Mouse (Mus musculus) spleen, adult 12 weeks (tissue): ENCODE data around the gene Cc2d2a.

ENCODE experiments used
- DNase-seq: peaks from one replicate; pipeline ENCODE4 v3.0.0; 2022; ENCODE audit warnings: low spot score

Cc2d2a gene

DNA sequence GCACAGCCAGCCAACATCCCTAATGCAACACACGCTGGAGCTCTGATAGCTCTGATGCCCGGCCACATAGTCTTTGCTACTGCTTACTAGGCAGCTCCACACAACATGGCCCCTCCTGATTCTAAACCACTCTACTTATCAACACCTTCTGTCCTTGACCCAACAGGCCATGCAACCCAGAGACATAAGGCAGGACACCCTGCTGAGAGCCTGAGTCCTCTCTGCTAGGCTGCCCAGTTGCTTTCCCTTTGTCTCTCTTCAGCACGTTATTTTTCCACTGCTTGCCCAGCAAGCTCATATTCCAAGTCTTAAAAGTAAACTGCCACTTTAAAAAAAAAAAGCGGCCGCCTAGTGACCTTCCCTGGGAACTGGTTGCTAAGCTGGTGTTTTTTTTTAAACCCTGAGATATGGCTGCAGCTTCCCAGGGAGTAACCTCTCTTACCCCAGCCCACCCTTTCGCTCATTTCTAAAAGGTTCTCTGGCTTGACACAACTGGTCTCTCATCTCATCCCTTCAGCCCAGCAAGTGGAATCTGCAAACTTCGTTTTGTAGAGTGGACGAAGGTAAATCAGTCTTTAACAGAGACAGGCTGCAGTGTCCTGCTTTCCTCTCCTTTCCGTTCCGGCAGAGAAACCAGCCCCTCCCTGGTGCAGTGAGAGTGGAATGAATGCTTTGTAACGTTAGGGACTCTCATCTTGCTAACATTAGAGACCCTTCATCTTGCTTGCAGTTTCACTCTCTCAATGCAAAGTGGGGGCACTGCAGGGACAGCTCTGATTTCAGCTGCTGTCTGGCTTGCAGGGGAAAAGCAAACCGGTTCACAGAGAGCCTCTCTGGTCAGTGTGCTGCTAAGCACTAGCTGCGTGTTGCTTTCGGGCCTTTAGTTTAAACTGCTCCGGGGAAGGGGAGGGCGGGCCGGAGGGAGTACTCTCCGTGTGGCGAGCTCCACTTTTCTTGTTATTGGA, at the start of gene Cc2d2a:
Gene Cc2d2a (plus strand): TSS at position 350 of the 965 bp plus-strand sequence.
- DNase-seq: no peak

DNA sequence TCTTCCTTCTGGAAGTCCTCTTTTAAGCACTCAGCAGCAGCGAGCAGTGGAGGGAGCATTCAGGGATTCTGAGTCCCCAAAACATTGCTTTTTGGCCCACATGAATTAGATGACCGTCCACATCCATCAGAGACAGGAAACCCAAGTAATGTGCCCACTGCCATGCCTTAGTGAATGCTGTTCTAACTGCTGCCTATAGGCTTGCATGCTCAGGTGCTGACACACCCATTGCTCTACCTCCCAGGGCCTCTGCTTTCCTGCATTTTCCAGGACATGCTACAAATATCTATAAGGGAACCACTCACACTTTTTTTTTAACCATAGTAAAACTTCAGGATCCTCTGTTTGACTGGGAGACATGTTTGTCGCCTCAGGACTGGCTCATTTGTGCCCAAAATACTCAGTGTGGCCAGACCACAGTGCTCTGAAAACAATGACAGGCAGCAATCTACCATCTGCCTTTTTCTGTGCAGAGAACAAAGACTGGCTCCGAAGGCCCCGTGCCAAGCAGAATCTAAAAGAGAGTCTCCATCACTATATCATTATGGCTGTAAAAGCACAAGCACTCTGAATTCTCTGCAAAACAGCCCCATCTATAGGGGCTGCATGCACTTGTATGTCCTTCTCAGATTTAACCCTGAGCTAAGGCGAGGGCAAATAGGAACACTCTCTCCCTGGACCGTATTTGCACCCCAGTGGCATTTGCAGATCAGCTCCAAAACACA, 40.4 kb upstream of the Cc2d2a start:
- no peak for DNase-seq

DNA sequence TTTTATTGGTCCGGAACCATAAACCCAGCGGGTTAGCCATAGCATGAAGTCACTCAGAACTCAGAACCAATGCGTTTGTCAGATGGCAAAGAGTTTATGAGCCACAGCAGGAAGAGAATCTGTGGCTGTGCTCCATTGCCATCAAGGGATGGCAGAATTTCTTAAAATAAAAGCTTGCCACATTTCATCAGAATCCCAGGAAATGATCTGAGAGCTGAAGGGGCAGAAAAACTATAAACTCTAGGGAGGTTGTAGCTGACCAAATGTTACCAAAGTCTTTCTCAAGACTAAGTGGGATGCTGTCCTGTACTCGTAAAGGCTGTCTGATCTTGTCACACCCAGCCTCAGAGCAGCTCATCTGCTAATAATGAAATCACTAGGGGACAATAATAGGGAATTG, 36.7 kb upstream of the Cc2d2a start:
- DNase-seq: no peak

DNA sequence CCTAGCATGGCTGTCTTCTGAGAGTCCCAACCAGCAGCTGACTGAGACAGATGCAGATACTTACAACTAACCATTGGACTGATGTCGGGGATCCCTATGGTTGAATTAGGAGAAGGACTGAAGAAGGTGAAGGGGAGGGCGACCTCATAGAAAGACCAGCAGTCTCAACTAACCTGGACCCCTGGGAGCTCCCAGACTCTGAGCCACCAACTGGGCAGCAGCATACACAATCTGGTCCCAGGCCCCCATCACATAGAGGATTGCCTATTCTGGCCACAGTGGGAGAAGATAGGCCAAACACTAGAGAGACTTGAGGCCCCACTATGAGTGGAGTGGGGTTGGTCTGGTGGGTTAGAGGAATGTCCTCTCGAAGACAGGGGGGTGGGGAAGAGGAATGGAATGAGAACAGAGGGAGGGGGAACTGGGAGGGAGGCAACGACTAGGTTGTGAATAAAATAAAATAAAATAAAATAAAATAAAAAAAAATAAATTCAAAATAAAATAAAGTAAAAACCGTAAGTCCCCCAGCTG, 28.0 kb upstream of the Cc2d2a start:
- DNase-seq: no peak

DNA sequence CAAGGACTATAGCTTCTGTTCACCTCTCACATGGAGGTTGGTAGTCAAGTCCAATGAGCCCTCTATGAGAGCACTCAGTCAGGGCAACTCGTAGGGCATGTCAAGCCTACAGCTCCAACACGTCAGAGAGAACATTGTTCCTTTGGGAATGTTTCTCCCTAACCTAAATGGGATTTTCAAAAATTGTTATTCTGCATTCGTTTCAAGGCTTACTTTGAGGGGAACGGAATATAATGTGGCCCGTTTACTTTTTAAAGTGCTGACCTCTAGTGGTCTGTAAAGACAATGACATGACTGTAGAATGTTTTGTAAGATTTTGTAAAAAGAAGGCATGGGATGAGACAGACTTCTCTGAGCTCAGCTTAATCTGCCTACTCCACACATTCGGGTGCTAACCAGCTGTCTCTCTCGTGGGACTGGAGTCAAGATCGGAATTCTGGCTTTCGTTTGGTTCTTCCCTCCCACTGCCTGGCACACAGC, 27.5 kb upstream of the Cc2d2a start:
- no peak for DNase-seq

DNA sequence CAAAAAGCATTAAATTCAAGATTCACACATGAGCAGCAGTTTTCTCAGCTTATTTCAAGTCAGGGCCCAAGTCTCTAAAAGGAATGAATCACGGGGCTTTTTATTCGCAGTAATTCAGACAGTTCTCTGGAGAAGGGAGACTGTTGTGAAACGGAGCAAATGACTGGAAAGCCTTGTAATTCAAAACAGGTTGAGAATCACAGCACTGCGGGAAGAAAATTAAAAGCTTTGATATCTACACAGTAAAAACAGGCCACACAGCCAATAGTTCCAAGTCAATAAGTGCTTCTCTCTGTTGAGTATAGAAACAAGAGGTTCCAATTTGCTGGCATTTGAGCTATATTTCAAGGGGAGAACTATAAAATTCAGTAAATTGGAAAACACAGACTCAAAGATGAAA, 17.1 kb upstream of the Cc2d2a start:
- no peak for DNase-seq

DNA sequence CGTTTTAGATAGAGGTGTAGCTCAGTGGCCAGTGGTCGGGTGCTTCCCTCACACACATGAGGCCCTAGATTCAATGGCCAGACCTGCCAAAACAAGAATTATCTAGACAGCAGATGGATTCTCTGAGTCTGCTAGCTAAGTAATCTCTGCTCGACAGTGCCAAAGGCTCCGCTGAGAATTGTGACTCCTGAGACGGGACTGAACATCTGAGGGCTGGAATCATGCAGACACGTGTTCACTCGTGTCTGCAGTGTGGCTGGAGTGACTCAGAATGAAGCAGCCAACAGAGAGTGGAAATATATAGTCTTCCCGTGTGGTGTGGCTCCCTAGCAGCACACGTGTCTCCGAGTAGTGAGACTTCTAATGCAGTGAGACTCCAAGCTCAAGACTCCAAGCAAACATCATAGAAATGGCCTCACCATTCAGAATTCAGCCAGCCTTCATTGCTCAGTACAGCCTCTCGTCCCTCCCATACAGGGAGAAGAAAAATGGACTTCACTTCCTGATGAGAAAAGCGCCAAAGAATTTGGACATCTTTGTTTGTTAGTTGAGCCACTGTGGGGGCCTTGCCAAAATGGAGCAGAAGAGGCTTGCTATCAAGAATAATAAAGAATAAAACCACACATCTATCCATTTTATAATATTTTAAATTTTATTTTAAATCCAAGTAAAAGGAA, 14.9 kb upstream of the Cc2d2a start:
- DNase-seq: no peak

DNA sequence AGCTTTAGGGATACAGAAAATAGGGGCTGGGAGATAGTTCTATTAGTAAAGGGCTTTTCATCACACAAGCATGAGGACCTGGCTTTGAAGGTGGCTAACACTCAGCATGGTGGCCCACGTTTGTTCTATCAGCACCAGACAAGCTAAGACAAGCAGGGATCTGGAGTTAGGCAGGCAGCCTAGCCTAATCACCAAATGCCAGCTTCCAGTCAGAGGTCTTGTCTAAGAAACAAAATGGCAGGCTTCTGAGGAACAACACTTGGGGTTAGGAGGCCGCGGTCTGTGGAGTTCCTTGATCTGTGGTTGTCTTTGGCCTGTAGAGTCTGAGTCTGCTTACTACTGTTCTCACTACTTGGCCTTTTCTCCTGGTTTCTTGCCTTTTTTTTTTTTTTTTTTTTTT, 648 bp upstream of the Cc2d2a start:
- no peak for DNase-seq

DNA sequence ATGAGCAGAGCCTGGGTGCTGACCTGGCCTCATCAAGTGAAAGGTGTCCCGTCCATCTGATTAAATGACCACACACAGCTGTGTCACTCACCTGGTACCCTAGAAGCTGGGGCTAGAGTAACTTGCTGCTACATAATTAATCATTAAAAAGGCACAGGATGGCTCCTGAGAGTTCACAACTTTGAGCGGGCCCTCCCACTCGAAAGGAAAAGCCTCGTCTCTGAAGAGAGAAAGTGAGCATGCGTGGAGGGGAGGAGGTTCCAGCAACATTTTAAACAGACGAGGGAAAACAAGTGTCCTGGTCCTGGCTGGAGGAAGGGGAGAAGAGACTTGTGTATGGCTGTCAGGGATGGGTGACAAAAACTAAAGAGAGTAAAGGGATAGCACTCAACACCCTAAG, 1.4 kb downstream of the Cc2d2a start:
- no peak for DNase-seq

DNA sequence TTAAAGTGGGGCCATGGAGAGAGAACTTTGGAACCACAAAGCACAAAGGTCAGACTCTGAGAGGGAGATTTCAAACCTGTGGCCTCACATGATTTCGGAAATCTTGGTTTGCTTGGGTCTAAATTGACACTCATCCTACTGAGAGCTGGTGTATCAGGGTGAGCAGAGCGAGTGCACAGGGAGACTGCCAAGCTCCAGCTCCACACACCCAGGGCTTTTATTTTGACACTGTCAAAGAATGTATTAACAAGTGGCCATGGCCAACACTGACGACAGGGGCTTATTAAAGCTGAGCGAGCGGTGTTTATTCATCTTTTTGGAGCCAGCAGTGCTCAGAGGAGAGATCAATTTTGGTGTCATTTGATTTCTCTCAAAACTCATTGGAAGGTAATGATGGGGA, 3.0 kb downstream of the Cc2d2a start:
- DNase-seq: no peak

DNA sequence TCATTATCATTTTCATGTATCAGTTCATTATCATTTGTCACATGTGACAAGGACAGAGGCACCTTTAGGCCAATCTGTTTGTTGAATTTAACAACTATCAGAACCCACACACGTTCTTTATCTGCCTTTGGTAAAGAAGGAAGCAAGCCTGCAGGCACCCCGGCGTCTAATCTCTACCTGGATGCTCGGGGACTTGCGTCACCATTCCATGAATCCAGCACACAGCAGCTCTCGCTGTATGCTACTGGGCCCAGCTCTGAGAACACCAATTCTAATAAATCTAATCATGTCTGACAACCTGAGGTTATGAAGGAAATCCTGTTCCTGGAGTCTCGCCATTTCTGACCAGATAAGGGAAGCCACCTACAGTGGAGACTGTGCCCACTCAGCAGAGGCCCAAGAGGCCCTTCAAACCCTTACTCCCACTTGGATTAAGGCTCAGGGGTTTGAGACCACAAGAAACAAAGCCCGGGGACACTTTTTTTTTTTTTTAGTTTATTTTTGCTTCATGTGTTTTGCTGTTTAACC, 7.0 kb downstream of the Cc2d2a start:
- no peak for DNase-seq

DNA sequence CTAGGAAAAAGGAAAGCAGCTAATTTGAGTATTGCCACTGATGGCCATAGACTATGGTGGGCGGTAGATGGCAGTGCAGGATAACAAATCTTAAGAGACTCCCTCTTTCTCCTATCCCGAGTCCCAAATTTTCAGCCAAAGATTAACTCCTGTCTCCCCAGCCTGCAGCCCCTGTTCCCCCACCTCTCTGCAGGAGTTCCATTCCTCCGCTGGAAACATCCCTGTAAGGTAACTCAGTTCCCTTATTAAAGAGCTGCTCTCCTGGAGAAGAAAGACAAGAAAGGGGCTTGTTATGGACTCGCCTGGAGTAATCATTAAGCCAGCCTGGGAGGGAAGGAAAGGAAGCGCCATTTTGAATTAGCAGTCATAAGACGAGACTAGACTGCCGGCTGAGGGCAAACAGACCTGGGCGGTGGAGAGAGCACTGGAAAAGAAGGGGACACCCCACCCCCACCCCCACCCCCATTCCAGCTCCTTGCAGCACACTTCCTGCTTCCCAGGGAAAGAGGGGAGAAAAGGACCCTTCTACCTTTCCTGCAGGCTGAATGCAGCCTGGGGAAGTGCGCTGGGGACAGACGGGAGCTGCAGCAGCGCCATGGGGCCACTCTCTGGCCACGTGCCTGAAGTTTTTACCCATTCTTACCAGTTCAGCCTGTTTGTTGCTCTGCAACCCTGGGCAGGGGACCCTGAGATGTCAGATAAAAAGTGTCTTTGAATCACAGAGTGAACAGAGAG, 10.2 kb downstream of the Cc2d2a start:
- no peak for DNase-seq

DNA sequence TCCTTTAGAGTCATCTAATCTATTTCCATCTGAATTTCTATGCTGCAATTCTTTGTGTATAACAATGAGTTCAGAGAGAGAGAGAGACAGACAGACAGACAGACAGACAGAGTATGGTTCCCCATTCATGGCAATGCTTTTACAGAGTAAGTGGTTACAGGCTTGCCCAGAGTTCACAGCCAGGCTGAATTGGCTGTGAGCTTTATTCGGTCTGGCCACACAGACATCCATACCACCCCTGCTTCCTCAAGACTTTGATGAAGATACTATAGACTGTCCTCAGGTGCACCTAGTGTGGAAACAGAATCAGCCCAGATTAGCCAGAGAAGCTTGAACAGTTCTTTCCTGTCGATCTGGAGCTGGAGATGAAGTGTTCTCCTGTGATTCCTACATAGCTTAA, 10.9 kb downstream of the Cc2d2a start:
- DNase-seq: no peak

DNA sequence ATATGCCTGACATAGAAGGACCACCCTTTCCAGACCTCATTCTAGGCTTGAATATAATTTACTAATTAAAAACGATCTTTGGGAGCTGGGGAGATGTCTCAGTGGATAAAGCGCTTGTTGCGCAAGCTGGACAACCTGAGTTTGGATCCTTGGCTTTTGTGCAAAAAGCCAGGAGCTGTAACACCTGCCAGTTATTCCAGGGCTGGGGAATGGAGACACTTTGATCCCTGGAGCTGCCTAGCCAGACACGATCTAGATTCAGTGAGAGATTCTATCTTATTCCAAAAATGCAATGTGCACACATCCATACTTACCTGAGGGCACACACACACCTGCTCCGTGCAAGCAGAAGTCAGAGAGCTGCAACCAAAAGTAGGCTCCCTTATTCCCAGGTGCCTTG, 23.3 kb downstream of the Cc2d2a start:
- no peak for DNase-seq

DNA sequence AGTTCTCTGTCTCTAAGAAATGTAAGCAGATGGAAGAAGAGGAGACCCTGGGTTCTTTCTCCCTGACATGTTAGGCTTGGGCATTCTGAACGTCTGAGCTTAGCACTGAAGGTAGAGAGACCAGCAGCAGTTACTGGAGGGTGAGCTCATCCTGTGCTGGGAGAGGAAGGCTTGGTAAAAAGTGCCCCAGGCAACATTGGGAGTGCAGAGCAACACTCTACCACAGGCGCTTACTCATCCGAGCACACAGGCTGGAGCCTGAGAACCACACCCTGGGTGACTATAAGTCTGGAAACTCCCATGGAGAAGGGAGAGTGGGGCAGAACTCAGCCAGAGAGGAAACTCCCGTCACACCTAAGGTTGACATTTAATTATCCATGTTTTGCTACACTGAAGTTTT, 30.3 kb downstream of the Cc2d2a start:
- DNase-seq: no peak

DNA sequence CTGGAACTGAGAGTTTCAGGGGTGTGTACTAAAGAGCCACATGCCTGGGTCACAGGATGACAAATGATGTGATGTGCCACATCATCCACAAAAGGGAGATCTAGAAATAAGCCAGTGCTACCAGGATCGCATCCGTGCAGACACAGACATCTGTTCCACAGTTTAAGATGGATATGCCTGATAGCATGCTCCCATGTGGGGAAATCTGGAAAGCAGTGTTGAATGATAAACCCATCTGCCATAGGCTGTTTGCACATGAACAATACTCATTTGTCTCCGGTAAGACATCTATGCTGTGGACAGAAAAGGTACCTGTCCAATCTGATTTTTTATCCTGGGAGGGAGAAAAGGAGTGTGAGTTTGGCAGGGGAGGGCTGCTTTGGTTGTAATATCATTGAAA, 35.0 kb downstream of the Cc2d2a start:
- DNase-seq: no peak

DNA sequence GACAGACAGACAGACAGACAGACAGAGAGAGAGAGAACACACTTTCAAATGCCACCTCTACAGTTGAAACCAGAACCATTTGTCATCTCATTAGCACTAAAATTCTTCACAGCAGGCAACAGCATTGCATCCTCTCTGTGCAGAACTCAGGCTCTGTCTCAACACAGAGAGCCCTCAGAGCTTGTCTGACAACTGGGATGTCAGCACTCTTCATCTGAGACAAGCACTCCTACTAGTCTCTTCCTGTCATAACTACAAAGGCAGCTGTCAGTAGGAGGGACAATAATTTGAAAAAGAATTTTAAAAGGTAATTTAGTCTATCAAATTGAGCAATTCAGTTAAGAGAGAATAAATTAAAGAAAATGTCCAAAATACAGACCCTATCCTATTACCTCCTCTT, 37.1 kb downstream of the Cc2d2a start:
- no peak for DNase-seq

DNA sequence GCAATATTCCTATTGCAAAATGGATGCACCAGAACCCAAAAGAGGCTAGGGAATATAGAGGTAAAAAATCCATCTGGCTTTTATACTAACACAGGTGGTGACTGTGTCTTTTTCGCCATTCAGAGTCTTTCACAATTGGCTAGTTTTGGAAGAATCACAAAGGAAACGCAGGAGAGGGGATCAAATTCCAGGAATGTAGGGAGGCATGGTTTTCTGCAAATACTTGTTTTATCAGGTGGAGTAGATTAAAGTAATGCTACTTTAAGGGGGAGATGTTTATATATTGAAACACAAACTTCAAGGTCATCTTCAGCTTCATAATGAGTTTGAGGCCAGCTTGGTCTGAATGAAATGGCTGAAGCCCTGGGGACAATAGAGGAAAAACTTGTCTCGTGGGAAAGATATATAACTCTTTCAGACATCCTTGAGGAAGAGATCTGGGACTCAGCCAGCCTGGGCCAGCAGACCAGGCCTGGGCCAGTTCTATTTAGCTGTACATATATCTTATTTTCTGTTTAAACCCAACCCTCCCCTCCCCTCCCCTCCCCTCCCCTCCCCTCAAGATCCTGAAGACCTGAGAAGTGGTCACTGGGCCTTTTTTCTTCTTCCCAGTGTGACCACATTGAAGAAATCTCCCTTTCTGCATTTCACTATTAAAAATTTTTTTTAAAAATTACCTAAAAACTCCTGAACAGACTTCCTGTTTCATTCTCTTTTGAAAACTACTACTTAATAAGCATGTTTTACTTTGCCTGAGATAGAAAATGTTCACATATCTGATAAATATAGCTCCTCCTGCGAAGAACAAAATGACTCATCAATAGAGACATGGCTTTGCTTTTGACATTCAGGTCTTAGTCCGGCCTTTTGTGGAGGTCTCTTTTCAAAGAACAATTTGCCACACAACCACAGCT, 59.6 kb downstream of the Cc2d2a start:
- DNase-seq: no peak

DNA sequence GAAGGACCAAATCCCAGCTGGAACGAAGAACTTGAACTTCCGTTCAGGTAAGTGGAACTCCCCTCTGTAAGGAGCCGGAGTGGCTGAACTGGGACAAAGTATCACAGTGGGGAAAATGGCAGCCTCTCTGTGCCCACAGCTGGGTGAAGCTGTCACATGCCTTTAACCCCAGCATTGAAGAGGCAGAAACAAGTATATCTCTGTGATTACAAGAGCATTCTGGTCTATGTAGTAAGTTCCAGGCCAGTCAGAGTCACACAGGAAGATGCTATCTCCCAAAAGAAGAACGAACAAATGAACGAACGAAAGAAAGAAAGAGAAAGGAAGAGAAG, 60.3 kb downstream of the Cc2d2a start:
- no peak for DNase-seq

DNA sequence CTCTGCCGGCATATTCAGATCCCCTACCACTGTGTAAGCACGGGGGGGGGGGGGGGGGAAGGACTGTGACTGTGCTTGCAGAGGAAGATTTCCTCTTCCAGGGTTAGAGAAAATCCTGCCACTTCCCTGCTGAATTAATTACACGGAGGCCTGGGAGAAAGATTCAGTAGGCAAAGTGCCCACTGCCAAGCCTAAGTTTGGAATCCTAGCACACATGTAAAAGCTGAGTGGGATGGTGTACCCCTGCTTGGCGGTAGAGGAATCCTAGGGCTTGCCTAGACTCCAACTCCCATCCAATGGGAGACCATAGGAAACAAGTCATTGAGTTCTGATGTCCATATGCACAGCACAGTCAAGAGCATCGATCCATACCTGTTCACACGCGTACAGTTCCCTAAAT, 61.7 kb downstream of the Cc2d2a start:
- no peak for DNase-seq
